Mouse (Mus musculus) kidney, adult 2 months (tissue): ENCODE results near the gene Kcnk10. TPM values are rescaled to one million over a fixed set of nuclear protein-coding genes. Genes with fewer than 3 reads are reported as not detected.

Experiments
- DNase-seq: peaks from one replicate; pipeline ENCODE4 v3.0.0; 2021
- H3K27ac ChIP-seq: fragments of 200-500 bp; 2 replicates; pipeline ENCODE4 v1.5.1; 2012; ENCODE audit warnings: low read depth, low read length, control low read depth, inconsistent platforms; ENCODE audit not compliant: insufficient read depth
- H3K27me3 ChIP-seq: fragments of 200-500 bp; replicated peaks from 2 replicates; pipeline ENCODE4 v1.6.1; 2012; ENCODE audit warnings: mild to moderate bottlenecking, moderate library complexity, low read length, inconsistent platforms; ENCODE audit not compliant: control insufficient read depth, insufficient read depth
- H3K36me3 ChIP-seq: fragments of 200-500 bp; 2 replicates; pipeline ENCODE4 v1.6.1; 2012; ENCODE audit warnings: mild to moderate bottlenecking, moderate library complexity, low read length, inconsistent platforms; ENCODE audit not compliant: control insufficient read depth, insufficient read depth
- H3K4me1 ChIP-seq: fragments of 200-500 bp; 2 replicates; pipeline ENCODE4 v1.6.1; 2011; ENCODE audit warnings: low read length; ENCODE audit not compliant: control insufficient read depth, insufficient read depth
- H3K4me3 ChIP-seq: fragments of 200-500 bp; 2 replicates; pipeline ENCODE4 v1.5.1; 2011; ENCODE audit warnings: mild to moderate bottlenecking, low read depth, low read length, control low read depth; ENCODE audit not compliant: insufficient read depth
- CTCF ChIP-seq: fragments of 200-500 bp; conservative IDR thresholded peaks from 2 replicates; pipeline ENCODE4 v1.5.1; 2011; ENCODE audit warnings: low read depth, mild to moderate bottlenecking, control low read depth, low read length, moderate library complexity, mixed read lengths; ENCODE audit not compliant: insufficient read depth, insufficient read length
- POLR2A ChIP-seq: fragments of 200-500 bp; IDR thresholded peaks from one replicate; pipeline ENCODE4 v1.6.1; 2011; ENCODE audit warnings: low read depth, low read length, control low read depth
- WGBS: fragments of 180-500 bp; shearing (Covaris S2); methylation state at CpG from one replicate; pipeline ENCODE4 v1.1.7; 2018; 5-methylcytosine and 5-hydroxymethylcytosine counted together
- polyA plus RNA-seq: library from polyadenylated mRNA; depleted of rRNA; stranded (reverse); fragments of >200 nt; gene quantifications from 2 replicates; pipeline ENCODE4 v1.2.3, GENCODE M21; 2012

Kcnk10 gene
- polyA plus RNA-seq, 1 experiment: 0.06 TPM

DNA sequence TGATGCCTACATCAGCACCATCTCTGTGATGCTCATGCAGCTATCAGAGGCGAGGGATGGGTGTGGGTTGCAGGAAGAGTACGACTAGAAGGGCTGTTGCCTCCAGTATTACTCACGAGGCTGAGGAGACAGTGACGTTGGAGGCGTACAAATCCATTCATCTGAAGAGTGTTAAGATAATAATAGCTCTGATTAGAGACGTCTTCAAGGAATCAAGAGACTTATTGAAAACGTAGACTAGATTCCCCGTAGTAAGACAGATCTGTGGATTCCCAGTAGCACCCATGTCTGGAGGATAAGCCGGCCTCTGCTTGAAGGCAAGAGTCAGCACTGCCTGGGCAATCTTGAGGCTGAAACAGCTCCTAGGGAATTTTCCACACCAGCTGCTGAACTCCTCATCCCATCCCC lies 42.6 kb downstream of the Kcnk10 start:
- TF ChIP-seq CTCF (no peak), POLR2A (no peak)
- DNase-seq: no peak
- 88% methylated on average over 9 of the region's 9 CpGs for WGBS

DNA sequence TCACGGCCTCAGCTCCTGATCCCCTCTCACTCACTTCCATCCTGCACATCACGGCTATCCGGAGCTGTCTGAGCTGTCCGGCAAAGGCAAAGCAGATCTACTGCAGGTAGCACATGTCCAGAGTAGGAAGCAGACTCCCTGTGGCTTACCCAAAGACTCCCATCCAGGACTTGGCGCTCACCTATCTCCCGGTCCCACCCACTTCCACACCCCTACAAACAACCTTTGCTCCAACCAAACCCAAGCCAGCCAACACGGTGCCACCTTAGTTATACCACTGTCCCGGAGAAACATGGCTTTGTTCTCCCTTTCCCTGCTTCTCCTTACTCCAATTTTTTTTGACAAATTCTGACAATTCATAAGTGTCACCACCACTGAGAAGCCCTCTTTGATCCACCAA lies 49.5 kb downstream of the Kcnk10 start:
- Histone ChIP-seq H3K4me1 (no peaks in the 10 kb centered on the region), H3K36me3 (no peaks in the 10 kb centered on the region), H3K4me3 (no peak overlapping the region), H3K27me3 (no peaks in the 10 kb centered on the region), H3K27ac (no peak overlapping the region)
- 91% methylated on average over 8 of the region's 8 CpGs for WGBS
- no peak for TF ChIP-seq POLR2A
- TF ChIP-seq CTCF: no peak
- DNase-seq: no peak

More for the DNA sequence above, 42.6 kb downstream of the Kcnk10 start:
- Histone ChIP-seq H3K27me3 (no peaks in the 10 kb centered on the region), H3K4me3 (no peak overlapping the region), H3K36me3 (no peaks in the 10 kb centered on the region), H3K4me1 (no peaks in the 10 kb centered on the region), H3K27ac (no peak overlapping the region)

DNA sequence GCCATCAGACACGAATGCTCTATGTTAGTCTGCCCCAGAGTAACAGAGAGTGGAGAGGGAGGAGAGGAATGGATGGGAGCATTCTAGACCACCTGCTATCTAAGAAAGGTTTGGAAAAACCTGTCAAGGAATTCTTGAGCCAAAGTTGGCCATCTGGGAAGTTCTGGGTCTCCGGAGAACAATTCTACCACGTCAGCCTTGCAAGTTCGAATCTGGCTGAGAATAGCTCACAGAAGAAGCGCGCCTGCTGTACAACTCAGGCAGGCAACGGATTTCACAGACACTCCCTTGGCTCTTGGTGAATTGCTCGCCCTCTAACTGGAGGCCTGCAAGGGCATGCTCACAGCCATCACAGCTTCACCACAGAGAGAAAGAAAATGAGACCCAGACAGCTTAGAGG lies 52.7 kb downstream of the Kcnk10 start:
- H3K4me3 ChIP-seq: no peak overlapping the region
- TF ChIP-seq CTCF (no peak), POLR2A (no peak)
- no peak for DNase-seq
- 82% methylated on average over 8 of the region's 8 CpGs for WGBS
- no peaks in the 10 kb centered on the region for H3K36me3 ChIP-seq
- no peaks in the 10 kb centered on the region for H3K27me3 ChIP-seq
- H3K4me1 ChIP-seq: no peaks in the 10 kb centered on the region
- H3K27ac ChIP-seq: no peak overlapping the region

DNA sequence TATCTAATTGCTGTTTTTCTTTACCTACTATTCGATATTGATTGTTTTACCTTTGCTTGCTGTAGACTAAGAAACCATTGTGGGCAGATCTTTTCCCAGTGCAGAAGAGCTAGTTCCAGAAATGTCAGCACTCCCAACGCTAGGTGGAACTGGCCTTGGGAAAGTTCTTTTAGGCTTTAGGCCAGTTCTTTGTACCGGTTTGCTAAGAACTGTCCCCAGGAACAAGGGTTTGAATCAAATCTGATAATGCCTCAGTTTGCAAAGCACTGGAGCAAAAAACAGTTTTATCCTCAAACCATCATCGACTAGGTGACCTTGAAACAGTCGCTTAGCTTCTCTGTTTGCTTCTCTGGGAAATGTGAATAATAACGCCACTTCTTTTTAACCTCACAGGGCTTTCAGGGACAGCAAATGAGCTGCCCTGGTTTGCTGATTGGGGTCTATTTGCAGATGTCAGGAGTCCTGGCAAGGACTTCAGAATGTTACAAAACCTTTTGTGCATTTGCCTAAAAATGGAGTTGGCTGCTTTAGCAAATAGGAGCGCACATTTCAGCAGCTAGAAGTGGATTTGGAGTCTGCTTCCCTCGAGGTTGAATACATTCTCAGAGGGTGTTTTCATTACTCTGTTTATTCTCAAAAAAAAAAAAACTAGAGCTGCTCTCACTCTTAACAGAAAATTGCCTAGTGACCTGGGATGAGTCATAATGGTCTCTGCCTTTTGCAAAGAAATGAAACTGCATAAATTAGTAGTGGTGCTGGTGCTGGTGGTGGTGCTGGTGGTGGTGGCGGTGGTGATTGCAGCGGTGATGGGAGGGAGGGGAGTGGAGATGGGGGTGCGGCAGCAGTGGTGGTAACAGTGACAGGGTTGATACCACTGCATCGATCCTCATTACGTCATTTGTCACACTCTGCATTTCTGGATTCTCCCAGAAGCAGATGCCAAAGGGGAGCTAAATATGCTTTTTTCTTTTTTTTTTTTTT lies 53.5 kb downstream of the Kcnk10 start:
- WGBS: 81% methylated on average over 13 of the region's 13 CpGs
- DNase-seq: no peak
- TF ChIP-seq CTCF: no peak
- TF ChIP-seq POLR2A: no peak
- Histone ChIP-seq H3K27ac (no peak overlapping the region), H3K4me3 (no peak overlapping the region), H3K4me1 (no peaks in the 10 kb centered on the region), H3K36me3 (no peaks in the 10 kb centered on the region), H3K27me3 (no peaks in the 10 kb centered on the region)

DNA sequence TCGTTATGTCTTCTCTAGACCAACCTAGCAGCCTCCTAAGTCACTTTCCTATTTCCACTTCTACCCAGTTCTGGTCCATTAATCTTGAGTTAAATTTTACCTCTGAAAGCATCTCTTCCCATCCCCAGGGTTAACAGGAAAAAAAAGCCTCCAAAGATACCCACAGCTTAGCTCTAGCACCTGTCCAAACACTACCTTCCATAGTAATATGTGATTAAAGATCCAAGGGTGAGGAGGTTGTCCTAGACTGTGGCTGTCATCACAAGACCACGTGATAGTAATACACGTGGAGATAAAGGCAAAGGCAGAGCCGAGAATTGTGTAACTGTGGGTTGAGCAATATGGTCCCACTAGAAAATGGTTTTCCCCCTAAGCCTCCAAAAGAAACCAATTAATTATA lies 56.8 kb downstream of the Kcnk10 start:
- H3K36me3 ChIP-seq: no peaks in the 10 kb centered on the region
- DNase-seq: no peak
- 23% methylated on average over 4 of the region's 4 CpGs for WGBS
- H3K4me3 ChIP-seq: no peak overlapping the region
- TF ChIP-seq POLR2A (no peak), CTCF (no peak)
- H3K27ac ChIP-seq: no peak overlapping the region
- no peaks in the 10 kb centered on the region for H3K4me1 ChIP-seq
- H3K27me3 ChIP-seq: no peaks in the 10 kb centered on the region

DNA sequence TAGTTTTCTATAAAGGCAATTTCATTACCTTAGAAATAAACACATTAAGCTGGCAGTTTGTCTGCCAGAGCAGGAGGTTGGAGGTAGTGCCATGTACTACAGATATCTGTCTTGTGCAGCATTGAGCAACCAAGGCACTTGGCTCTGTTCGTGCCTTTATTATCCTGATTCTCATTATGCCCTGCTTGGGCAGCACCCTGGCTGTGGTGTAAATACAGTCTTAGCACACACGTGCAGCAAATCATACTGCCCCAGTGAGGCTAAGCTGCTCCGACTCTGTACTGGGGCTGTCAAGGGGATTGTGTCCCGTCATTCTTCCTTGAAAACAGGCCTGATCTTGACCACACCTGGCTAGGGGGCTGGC lies 57.6 kb downstream of the Kcnk10 start:
- Histone ChIP-seq H3K27me3 (no peaks in the 10 kb centered on the region), H3K4me1 (no peaks in the 10 kb centered on the region), H3K27ac (no peak overlapping the region), H3K4me3 (no peak overlapping the region), H3K36me3 (no peaks in the 10 kb centered on the region)
- no peak for TF ChIP-seq POLR2A
- TF ChIP-seq CTCF: no peak
- DNase-seq: no peak
- 69% methylated on average over 4 of the region's 4 CpGs for WGBS

DNA sequence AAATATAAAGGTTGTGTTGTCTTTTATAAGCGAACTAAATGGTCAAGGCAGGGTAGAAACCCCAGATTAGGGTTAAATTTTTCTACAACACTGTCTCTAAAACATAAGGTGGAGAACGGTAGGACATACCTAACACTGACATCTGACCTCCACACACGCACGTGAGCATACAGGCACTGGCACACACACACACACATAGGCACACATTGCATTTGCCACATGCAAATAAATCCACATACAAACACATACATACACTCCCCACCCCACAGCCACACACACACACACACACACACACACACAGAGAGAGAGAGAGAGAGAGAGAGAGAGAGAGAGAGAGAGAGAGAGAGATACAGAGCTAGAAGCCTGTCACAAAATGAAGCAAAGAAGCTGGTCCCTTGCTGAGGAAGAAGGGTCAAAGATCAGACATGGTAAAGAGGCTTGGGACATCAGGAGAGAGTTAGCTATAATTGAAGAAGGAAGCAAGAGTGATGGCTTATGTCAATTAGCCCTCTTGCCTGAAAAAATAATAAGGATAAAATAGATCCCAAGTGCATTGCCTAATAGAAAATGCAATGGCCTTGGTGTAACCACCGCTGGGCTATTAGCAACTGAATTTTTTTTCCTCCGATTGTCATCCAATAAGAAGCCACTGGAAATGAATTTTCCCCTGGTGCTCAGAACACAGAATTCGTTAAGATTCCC lies 58.1 kb downstream of the Kcnk10 start:
- WGBS: 76% methylated on average over 7 of the region's 7 CpGs
- no peak for DNase-seq
- Histone ChIP-seq H3K27me3 (no peaks in the 10 kb centered on the region), H3K27ac (no peak overlapping the region), H3K4me1 (no peaks in the 10 kb centered on the region), H3K4me3 (no peak overlapping the region), H3K36me3 (no peaks in the 10 kb centered on the region)
- TF ChIP-seq CTCF (no peak), POLR2A (no peak)
